Mouse (Mus musculus): ENCODE measurements around the gene Hdac10.

Hdac10 gene

DNA sequence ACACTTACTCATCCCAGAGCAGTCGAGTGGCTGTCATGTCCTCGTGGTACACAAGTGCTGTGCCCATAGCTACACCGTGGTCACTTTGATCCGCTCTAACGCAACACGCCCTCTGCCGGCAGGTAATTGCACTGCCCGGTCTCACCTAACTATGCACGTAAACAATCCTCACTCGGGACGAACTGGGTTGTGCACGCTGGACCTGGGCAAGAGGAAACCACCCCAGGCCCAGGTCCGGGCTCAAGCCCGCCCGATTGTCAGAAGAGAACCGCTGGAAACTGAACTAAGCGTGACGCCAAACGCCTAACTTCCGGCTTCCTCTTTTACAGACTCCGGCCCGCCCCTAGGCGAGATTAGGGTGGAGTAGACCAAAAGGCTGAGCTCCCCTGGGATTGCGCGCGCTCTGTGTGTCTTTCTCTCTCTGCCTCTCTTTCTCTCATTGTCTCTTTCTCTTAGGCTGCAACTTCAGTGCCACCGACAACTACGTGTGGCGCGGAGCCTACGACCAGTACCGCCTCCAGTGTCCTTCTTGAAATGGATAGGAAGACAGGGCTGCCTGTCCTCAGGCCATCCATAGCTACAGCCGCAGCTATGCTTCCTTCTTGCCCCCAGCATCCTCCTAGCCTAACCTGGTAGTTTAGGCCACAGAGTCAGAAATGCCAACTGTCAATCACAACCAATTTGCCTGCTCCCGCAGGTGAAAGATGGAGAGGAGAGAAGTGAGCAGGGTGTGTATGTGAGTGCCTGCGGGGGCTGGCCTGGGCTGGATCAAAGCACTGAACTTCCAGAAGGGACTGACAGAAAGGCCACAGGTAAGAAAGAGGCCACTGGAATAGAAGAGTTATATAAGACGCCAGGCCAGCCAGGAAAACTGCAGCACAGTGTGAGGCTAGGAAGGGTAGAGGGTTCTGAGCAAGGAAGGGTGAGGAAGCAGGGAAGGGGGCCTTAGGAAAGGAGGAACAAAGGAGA, at the start of gene Hdac10:
TSS of gene Hdac10 (minus strand) at position 319 of the 969 bp plus-strand sequence.
- DNase-seq (ENCODE audit: low read depth, low spot score): peak; percentile 81

DNA sequence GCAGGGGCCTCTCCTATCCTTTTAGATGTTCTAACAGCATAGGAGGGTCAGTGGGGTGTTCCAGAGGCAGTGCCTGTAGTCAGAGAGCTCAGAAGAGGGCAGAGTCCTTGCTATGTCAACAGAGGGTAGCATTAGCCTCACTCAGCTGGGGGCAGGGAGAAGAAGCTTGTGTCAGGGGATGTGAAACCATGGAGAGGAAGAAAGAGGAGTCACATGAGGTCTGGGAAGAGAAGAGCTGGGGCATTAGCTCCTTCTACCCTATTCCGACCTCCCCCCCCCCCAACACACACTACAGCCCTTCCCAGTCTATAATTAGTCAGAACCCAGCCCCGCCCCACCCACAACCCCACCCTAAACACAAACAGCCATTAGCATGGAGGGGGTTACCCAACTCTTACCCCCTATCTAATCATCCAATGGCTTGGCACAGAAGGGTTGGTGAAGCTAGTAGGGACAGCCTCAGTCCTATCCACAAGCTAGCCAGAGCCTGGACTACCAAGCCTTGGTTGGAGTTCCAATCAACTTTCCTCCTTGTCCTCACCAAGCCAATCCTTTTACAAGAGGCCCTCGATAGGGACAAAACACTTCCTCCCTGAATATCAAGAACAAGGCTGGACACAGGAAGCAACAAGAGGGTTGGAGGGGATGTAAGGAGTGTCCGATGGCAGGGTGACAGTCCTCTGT, 49.2 kb upstream of the Hdac10 start:
- peak; percentile 44 for DNase-seq (ENCODE audit: low read depth, low spot score)

DNA sequence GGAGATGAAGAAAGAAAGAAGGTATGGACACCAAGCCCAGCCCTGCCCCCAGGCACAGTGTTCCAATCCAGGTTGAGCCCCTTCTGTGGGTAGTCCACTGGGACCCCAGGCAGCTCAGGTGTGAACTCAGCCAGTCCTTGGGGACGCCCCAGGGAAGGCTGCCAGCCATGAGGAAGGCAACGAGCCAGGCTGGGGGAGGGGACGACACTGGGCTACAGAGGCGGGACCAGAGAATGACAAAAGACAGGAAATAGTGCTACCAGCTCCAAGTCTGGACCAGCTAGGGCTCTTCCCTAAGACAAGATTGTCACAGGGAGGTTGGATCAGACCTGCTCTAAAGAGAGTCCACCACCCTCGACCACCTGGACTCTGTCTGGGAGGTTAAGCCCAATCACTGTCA, 48.6 kb upstream of the Hdac10 start:
- peak; percentile 43 for DNase-seq (ENCODE audit: low read depth, low spot score)

DNA sequence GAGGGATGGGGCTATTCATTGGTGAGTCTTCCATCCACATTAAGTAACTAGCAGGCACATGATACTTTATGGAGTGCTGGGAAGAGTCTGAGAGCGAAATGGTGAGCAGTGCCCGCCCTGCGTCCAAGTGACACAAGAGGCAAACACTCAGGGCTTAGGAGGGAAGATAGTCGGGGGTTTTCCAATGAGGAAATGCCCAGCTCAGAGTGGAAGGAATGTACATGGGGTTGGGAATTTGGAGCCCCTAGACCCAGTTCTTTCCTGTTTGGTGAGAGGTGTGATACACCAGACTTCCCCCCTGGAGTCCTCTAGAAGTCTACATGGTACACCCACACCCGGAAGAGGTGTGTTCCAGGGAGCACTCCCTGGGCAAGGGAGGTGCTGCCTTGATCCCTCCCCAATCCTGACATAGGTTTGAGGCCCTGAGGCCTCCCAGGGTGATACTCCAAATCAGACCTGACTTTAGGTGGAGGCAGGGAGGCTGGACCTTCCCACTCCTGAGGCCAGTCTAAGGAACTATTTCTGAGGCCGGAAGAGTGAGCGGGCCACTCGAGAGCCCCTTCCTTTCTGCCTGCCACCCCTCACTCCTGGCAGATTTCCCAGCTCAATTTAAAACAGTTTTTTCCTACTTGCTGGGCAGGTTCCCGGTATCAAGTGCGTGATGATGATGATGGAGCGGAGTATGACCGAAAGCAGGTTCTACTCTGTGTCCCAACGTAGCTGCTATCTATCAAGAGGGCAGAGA, 47.1 kb upstream of the Hdac10 start:
- DNase-seq (ENCODE audit: low read depth, low spot score): no peak

DNA sequence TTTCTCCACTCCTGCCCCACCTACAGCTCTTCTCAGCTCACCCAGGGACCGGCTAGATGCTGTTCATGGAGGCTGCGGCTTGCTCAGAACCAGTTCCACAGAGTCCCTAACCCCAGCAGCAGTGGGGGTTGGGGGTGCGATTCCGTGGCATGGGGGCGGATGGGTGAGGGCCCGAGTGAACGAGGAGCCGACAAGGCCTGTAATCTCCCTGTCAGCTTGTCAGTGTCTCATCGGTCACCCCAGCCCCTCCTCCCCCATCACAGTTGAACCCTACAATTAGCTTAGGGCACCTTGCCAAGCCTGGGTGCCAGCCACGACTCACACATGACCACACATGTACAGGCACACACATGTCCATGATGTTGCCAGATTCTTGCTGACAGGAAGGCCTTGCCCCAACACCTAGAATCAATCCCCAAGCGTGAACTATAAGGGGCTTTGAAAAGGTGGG, 46.4 kb upstream of the Hdac10 start:
- DNase-seq (ENCODE audit: low read depth, low spot score): no peak

DNA sequence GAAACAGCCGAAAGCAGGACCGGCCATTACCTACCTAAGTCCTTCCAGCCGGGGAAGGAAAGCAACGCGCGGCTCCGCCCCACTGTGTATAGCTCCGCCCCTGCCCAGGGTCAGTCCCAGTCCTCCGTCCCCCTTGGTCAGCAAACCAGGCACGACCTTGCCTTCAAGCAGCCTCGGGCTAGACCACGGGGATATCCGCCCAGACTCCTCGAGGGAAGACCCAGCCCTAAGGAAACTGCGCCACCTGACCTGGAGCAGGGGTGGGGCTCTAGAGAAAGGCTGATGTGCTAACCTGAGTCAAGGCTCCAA, 45.4 kb upstream of the Hdac10 start:
- no peak for DNase-seq (ENCODE audit: low read depth, low spot score)

DNA sequence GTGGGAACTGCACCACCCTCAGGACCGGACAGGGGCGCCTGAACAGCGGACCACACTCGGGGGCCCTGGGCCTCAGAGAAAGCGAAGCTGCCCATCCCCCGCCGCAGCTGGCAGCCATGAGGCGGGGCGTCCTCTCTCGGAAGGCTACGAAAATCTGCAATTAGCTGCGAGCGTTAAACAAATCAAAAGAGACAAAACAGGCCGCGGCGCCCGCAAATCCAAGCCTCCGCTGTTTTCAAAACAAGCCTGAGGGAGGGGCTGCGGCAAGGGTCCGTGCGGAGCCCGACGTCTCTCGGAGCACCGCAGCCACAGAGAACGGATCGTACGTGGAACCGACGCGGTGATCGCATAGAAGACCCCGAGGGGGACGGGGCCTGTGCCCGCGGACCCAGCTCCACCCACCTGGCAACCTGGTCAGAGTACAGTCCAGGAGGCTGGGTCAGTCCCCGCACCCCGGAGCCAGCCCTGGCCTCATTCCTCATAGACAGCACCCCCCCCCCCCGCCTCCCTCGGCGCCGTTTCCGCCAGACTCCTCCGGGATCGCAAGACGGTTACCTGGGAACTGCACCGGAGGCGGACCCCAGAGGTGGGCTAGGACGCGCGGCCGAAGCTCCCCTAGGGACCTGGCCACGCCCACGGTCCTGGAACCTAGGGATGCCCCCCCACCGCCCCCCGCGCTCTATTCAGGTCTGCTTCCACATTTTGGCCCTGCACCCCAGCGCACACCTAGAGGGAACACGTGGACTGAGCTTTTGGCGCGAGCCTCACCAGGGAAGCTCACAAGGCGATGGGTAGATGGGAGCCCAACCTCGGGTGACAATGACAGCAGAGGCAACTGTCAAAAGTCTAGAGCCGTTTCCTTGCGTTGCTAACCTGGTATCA, 44.8 kb upstream of the Hdac10 start:
- DNase-seq (ENCODE audit: low read depth, low spot score): no peak

DNA sequence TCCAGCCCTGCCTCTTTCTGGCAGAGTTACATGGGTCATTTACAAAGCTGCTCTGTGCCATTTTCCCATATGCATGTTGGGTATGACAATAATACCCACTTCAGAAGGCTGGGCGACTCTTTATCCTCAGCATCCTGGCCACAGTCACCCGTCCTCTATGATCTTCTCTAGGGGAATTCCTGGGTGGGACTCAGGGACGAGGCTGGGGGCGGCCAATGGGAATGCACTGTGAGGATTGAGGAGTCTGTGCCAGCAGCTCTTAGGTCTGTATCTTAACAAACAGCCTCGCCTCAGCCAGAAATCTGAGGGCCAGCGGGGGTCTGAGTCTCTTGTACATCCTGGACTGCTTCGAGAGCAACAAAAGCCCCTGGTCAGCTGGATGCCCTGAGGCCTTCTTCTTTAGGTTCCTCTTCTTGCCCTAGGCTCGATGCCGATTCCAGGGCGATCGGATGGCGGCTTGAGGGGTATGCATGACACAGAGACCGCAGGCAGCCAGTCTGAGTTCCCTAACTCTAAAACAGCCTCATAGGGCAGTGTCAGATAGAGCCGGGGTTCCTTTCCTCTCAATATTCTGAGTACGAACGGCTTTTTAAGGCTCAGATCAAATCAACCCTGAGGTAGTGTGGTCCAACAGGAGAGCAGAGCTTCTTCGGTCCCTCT, 43.9 kb upstream of the Hdac10 start:
- no peak for DNase-seq (ENCODE audit: low read depth, low spot score)

DNA sequence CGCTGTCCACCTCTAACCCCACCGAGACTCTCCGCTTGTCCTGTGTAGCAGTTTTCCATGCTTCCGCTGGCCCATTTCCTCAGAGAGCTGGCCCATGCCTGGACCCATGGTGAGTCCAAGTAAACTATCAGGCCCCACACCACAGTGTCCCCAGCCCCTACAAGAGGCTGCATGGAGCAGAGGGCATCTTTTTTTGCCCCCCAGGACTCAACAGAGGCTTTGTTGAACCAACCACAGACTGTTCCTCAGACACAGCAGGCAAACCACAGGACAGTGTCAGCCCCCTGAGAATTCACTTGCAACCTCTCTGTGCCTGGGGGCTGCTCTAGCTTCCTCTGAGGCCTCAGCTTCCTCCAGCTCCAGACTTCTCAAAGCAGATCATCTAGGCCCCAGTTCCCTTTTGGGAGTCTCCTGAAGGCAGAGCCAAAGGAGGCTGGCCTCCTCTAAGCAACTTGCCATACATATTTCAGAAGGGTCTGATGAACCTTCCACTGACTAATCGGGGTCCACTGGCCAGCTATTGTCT, 43.1 kb upstream of the Hdac10 start:
- no peak for DNase-seq (ENCODE audit: low read depth, low spot score)

DNA sequence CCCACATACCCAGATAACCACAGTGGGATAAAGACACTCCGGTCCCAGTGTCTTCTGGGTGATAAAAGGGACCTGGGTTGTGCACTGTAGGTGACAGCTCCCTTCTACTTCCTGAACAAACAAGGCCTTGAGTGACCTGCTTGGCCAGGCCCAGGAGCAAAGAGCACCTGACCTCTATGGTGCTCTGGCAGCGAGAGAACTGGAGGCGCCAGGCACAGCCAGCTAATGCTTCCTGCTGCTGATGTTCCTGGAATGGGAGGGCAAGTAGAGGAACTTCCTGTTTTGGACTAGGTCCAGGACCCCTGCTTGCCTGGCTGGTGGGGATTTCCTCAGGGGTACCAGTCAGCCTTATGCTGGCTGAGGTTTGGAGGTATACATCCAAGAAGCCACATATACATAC, 41.6 kb upstream of the Hdac10 start:
- peak; percentile 42 for DNase-seq (ENCODE audit: low read depth, low spot score)

DNA sequence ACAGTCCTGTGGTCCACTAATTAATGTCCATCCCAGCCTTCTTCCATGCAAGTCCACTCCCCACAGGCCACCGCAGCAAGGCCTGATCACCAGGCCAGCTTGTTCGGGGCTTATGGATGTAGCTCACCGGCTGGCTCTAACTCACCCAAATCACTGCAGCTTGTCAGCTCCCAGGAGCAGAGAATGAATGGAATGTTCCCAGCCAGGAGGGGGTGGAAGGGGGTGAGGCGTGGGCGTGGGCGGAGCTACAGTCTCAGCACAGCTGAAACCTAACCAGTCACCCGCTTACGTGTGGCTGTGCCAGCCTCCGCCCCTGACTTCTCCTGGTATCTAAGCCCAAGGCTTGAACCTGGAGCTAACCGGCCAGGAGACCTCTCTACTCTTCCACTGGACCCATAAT, 40.9 kb upstream of the Hdac10 start:
- peak; percentile 57 for DNase-seq (ENCODE audit: low read depth, low spot score)

DNA sequence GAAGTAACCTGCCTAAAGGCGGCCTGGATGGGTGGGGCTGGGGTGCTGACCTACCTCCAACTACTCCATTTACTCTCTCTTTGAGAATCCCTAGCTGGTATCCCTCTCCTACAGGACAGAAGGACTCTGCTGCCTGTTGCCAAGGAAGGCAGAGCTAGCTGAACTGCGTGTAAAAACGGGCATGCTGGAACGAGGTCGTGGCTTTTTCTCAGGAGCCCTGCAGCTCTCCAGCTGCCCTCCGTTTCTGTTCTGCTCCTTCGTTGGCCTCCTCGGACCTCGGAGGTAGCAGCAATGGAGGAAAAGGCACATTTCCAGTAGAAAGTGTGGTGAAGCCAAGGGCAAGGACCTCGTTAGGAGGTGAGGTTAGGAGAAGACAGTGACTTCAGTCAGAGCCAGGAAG, 40.4 kb upstream of the Hdac10 start:
- DNase-seq (ENCODE audit: low read depth, low spot score): no peak

DNA sequence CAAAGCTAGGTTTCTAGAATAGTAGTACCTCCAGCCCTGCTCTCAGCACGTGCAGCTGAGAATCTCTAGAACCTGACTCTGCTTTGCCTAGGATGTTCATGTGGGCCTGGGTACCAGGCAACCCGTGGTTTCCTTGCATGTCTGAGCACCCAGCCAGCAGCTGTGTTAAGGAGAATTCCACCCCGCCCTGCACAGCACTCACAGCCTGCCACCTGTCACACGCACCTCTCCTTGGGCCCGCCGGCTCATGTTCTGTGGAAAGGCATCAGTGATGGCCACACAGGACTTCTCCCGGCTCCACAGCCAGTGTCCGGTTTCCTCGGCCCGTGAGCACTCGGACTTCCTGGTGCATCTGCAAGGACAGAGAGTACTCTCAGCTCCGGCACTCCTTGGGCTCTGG, 37.0 kb upstream of the Hdac10 start:
- DNase-seq (ENCODE audit: low read depth, low spot score): no peak

DNA sequence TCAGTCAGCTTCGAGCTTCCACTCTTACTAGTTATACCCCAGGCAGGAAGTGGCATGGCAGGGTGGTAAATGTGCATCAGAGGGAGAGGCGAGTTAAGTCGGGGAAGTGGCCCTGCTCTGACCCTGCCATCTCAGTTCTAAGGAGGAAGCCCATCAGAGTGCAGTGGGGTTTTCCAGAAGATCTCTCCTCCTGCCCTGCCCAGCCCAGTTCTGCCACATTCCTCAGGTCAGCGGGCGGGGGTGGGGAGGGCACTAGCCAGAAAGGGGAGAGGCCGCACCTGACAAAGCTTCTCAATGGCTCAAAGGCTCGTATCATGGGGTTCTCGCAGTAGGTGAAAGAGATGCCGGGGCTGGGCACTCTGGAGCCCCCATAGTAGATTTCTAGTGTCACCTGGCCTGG, 32.9 kb upstream of the Hdac10 start:
- no peak for DNase-seq (ENCODE audit: low read depth, low spot score)

DNA sequence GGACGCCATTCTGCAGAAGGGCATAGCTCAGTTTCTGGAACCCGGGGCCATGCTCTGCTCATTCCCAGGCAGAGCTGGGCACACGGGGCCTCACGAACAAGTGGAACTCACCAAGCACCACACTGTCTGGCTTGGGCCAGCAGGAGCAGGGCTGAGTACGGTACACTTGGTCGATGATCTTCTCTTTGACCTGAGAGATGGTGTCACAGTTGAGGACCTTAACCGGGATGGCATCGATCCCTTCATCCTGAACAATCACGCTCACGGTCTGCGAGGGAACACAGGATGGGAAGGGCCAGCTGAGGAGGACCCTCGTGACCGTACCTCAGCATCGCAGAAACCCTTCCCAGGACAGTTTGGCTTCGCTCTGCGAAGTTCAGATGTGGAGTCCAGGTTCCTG, 30.0 kb upstream of the Hdac10 start:
- DNase-seq (ENCODE audit: low read depth, low spot score): no peak

DNA sequence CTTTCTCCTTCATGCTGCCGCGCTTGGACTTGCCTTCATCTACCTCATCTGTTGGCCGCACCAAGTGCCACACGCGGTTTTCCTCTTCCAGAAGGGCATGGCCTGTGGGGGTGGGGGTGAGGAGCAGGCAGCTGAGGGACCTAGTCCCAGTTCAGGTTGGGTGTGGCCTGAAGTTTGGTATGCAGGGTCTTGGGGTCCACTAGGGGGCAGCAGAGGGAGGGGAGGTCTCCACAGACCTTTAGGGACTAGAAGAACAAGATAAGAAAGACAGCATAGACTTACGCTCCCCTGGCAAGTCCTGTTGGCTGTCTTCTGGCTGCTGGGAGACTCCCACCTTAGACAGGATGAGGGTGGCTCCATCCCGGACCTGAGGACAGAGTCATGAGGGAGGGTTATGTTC, 29.5 kb upstream of the Hdac10 start:
- peak; percentile 80 for DNase-seq (ENCODE audit: low read depth, low spot score)

DNA sequence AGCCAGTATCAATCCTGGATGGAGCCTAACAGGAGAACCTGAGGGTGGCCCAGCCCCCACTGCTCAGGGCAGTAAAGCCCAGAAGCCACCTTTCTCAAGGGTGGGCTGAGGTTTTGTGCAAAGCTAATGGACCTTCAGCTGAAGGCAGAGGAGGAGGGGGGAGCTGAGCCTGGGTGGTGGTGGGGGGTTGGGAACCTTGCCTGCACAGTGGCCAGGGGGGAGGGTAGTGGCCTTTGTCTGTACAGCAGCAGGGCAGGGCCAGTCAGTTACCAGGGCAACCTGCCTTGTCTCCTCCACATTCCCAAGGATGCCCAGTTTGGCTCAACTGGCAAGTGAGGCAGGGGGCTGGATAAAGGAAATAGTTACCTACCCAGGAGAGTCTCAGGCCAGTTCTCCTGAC, 23.8 kb upstream of the Hdac10 start:
- DNase-seq (ENCODE audit: low read depth, low spot score): no peak

DNA sequence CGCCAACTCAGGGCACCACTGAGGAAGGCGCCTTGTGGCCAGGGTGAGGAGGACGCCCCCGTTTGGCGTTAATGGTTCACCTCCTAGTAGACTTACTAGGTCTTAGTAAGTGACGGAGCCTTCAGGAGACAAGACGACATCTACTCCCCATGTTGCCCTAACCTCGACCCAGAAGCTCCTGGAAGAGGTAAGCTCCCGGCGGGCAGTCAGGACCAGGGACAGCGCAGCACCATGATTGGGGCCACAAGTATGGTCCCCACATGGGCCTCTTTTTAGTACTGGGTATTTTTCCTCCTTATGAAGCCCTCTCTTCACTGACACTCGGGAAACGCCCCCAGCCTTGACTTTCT, 21.5 kb upstream of the Hdac10 start:
- no peak for DNase-seq (ENCODE audit: low read depth, low spot score)

DNA sequence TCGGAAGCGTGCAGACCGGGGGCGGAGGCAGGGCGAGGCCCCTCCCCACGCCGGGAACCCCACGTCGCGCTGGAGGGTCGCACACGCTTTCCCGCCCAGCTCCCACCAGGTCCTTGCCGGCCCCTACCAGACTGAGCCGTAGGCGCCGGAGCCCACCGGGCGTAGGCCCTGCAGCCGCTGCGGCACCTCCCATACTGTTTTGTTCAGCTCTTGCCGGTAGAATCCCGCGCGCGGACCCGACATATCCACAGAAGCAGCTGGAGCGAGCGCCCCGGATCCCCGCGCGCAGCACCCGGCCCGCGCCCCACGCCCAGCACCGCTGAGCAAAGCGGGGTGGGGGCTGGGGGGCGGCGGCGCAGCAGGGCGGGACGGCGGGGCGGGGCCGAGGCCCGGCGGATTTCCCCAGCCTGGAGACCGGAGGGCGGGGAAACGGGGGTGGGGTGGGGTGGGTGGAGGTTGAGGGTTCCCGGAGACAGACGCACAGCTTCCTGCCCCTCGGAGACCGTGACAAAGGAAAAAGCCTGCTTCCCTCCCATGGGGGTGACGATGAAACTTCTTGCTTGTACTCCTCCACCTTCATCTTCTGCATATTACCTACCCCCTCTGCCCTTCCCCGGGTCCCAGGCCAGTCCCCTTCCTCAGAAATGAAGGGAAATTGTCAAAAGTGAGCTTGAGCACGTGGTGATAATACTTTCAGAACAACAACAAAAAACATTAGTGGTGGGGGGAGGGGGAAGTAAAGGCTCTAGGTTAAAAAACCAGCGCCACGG, 21.0 kb upstream of the Hdac10 start, which contains the start of gene Mapk11:
TSS of gene Mapk11 (minus strand) at position 358 of the 770 bp plus-strand sequence.
- DNase-seq (ENCODE audit: low read depth, low spot score): no peak

Data from skeletal muscle tissue, adult 2 months (tissue).